Mouse (Mus musculus) heart, adult 2 months (tissue): ENCODE results near the gene Lsm10.

ENCODE experiments used
- CTCF ChIP-seq: fragments of 200-600 bp; IDR thresholded peaks from 2 replicates; pipeline ENCODE4 v1.8.1; 2022; ENCODE audit warnings: antibody characterized with exemption, mild to moderate bottlenecking, moderate library complexity
- POLR2A ChIP-seq: fragments of 200-500 bp; IDR thresholded peaks from 2 replicates; pipeline ENCODE4 v1.6.1; 2011; ENCODE audit warnings: mild to moderate bottlenecking, low read depth, low read length, control low read depth; ENCODE audit not compliant: insufficient read depth

- no peak for TF ChIP-seq CTCF
- TF ChIP-seq POLR2A: no peak
These were observed 44.8 kb upstream of the Lsm10 start for GRCm38 (mm10) chr4:126051617-126052016.
